Mouse (Mus musculus): ENCODE data around the gene Sap30. TPM values are rescaled to one million over a fixed set of nuclear protein-coding genes. Genes with fewer than 3 reads are reported as not detected.
"Not testable (repeated sequence)": the region's sequence is repeated elsewhere in the genome, so short reads cannot be mapped to it uniquely, and the experiment has no call there.

Sap30 gene
- polyA plus RNA-seq, 1 experiment from 2014 or later: 32.3 TPM

GRCm38 (mm10) chr8:57512141-57513056 lies 24.7 kb upstream of the Sap30 start:
- TF ChIP-seq CTCF (IDR thresholded peaks at IDR 0.05): no peak

DNA sequence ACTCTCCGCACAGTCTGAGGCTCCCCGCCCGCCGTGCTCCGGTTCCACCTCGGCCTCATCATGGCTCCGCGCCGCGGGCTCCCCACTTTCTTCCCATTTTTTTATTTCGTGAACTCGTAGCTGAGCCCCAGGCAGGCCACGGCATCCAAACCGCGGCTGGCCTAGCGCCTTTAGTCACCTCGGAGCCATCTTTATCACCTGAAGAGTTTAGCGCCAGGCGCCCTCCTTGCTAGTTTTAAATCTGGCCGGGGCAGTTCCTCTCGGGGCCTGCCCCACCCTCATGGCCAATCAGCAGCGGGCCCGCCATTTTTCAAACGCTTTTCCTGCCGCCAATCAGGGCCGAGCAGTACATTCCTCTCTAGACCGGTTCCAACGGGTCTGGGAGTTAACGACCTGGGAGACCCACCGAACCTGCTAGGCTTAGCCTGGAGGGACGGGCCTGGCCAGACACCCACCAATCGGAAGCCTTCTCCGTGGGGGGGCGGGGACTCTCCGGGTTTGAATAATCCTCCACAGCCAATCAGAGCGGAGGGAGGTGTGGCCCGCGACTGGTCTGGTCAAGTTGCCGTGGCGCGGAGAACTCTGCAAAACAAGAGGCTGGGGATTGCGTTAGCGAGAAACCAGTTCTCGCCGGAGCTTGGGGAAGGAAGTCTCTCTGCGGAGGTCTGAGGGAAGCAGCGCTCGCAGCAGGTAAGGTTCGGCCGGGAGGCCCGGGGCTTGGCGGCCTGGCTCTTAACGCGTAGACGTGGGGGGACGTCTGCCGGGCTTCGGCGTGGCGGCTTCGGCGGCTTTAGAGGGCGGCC lies 23.9 kb upstream of the Sap30 start, which contains the start of gene Hmgb2:
Hmgb2 (plus strand) TSS at position 592 of the 803 bp plus-strand sequence.
- ATAC-seq: peak; percentile 98
- no peak for TF ChIP-seq CTCF (IDR thresholded peaks at IDR 0.05)
- POLR2A ChIA-PET: interaction anchor here (1.1 to 1.9 kb wide), 2 partner anchors 13 to 23 kb away, joined by 3 to 9 read pairs; partner anchors contain the start of gene Sap30
- DNase-seq (ENCODE audit: low read depth, low spot score): peak; percentile 98
- H3K27me3 ChIP-seq: no peaks in the 10 kb centered on the region
- CTCF ChIA-PET: no interaction called here
- in situ Hi-C loops (cut with MboI; ENCODE audit: low pct_unique_long_range_greater_than_20kb): no loop called here

More at GRCm38 (mm10) chr8:57512141-57513056, 24.7 kb upstream of the Sap30 start:
- ATAC-seq (peak; percentile 12), DNase-seq (ENCODE audit: low read depth, low spot score) (no peak)
- in situ Hi-C loops (cut with MboI; ENCODE audit: low pct_unique_long_range_greater_than_20kb): no loop called here
- ChIA-PET CTCF (interaction anchor here (2.1 kb wide), 1 partner anchor 19 kb away, joined by 7 read pairs; no protein-coding TSS in a partner anchor), POLR2A (interaction anchor here (1.1 to 1.9 kb wide), 2 partner anchors 12 to 24 kb away, joined by 3 to 9 read pairs; partner anchors contain the start of gene Sap30)
- H3K27me3 ChIP-seq: no peaks in the 10 kb centered on the region

DNA sequence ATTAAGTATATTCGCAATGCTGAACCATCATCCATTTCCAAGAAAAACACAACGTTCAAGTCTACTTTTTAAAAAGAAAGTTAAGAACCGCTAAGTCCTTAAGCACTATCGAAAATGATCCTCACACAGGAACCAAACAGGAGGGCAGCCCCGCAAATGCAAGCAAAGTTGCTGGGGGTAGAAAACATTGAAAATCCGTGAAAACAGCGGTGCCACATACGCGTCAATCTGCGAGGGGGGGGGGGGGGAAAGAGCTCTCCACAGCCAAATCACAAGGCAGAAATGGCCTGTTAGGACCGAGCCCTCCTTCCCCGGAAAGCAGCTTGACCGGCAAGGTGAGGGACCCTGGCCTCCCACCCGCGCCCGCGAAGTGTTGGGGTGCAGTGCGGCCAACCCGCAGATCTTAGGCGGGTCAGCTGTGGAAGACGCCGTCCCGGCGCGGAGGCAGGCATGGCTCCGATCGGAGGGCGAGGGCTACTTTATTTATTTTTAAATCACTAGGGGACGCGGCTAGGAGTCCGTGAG lies 23.2 kb upstream of the Sap30 start:
- DNase-seq (ENCODE audit: low read depth, low spot score) (no peak), ATAC-seq (no peak)
- ChIA-PET CTCF (no interaction called here), POLR2A (interaction anchor here (1.1 to 1.9 kb wide), 2 partner anchors 23 to 25 kb away, joined by 3 to 9 read pairs; partner anchors contain the start of gene Sap30)
- in situ Hi-C loops (cut with MboI; ENCODE audit: low pct_unique_long_range_greater_than_20kb): no loop called here
- TF ChIP-seq CTCF (IDR thresholded peaks at IDR 0.05): no peak
- H3K27me3 ChIP-seq: no peaks in the 10 kb centered on the region

DNA sequence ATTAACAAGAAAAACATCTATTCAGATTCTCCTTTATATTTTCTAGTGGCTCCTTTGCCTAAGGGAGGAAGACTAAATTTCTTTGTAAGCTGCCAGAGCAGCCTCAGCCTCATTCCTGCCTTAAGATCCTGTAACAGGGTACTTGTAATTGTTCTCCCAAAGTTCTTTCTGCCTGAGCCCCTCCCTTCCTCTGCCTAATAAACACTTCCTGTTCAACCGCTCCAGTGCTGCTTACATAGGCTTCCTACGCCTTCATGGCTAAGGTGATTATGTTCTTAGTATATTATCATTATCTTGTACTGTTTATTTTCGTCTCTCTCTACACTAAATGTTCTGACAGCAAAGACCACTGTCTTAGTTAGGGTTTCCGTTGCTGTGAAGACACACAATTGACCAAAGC lies 21.0 kb upstream of the Sap30 start:
- ATAC-seq (no peak), DNase-seq (ENCODE audit: low read depth, low spot score) (no peak)
- H3K27me3 ChIP-seq: no peaks in the 10 kb centered on the region
- no peak for TF ChIP-seq CTCF (IDR thresholded peaks at IDR 0.05)
- POLR2A ChIA-PET: no interaction called here
- in situ Hi-C loops (cut with MboI; ENCODE audit: low pct_unique_long_range_greater_than_20kb): no loop called here
- CTCF ChIA-PET: interaction anchor here (0.9 kb wide), 1 partner anchor 10 kb away, joined by 3 read pairs; no protein-coding TSS in a partner anchor

DNA sequence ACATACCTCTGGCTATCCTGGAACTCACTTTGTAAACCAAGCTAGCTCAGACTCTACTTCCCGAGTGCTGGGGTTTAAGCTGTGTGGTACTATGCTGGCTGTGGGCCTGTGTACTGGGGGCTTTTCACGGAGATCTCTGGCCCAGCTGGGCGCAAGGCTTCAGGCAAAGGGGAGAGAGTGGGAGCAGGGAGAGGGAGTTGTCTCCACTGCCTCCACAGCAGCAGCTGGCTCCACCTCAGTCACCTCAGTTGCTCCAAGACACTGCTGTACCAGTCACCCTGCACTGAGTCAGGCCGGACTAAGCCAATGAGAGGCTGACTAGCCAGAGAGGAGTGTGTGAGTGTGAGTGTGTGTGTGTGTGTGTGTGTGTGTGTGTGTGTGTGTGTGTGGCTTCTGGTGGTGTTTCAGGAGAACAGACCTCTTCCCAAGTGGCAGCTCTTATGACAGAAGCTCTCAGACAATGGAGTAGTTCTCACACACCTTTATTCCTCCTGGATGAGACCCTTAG lies 19.9 kb upstream of the Sap30 start:
- no peaks in the 10 kb centered on the region for H3K27me3 ChIP-seq
- ChIA-PET CTCF (interaction anchor here (1.1 kb wide), 1 partner anchor 80 kb away, joined by 3 read pairs; no protein-coding TSS in a partner anchor), POLR2A (no interaction called here)
- TF ChIP-seq CTCF (IDR thresholded peaks at IDR 0.05): no peak
- in situ Hi-C loops (cut with MboI; ENCODE audit: low pct_unique_long_range_greater_than_20kb): no loop called here
- no peak for DNase-seq (ENCODE audit: low read depth, low spot score)
- no peak for ATAC-seq

DNA sequence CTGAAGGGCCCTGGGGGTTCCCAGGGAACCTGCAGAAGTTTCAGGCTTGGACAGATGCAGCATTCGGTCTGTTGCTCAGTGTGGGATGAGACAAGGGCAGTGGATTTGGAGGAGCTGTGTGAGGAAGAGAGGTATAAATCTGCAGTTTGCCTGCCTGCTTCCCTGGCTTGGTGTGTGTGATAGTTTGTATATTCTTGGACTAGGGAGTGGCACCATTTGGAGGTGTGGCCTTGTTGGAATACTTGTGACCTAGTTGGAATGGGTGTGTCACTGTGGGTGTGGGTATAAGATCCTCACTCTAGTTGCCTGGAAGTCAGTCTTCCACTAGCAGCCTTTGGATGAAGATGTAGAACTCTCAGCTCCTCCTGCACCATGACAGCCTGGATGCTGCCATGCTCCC lies 17.8 kb upstream of the Sap30 start:
- in situ Hi-C loops (cut with MboI; ENCODE audit: low pct_unique_long_range_greater_than_20kb); DNase-seq (ENCODE audit: low read depth, low spot score); H3K27me3 ChIP-seq; ATAC-seq; CTCF ChIA-PET; POLR2A ChIA-PET: not testable (repeated sequence)

- no peaks in the 10 kb centered on the region for H3K27me3 ChIP-seq
- no peak for TF ChIP-seq CTCF (IDR thresholded peaks at IDR 0.05)
- ChIA-PET CTCF (interaction anchor here (1.0 to 1.5 kb wide), 3 partner anchors 9 to 28 kb away, joined by 3 to 6 read pairs (median 3); no protein-coding TSS in a partner anchor), POLR2A (no interaction called here)
- no peak for ATAC-seq
- no peak for DNase-seq (ENCODE audit: low read depth, low spot score)
- in situ Hi-C loops (cut with MboI; ENCODE audit: low pct_unique_long_range_greater_than_20kb): no loop called here
Measured at GRCm38 (mm10) chr8:57503641-57504040, 16.0 kb upstream of the Sap30 start.

GRCm38 (mm10) chr8:57498847-57499511 lies 11.3 kb upstream of the Sap30 start:
- no peaks in the 10 kb centered on the region for H3K27me3 ChIP-seq
- in situ Hi-C loops (cut with MboI; ENCODE audit: low pct_unique_long_range_greater_than_20kb): no loop called here
- no peak for TF ChIP-seq CTCF (IDR thresholded peaks at IDR 0.05)
- no peak for DNase-seq (ENCODE audit: low read depth, low spot score)
- POLR2A ChIA-PET: interaction anchor here (1.0 to 1.6 kb wide), 2 partner anchors 10 to 11 kb away, joined by 3 read pairs; partner anchors contain the start of gene Sap30
- ATAC-seq: no peak
- CTCF ChIA-PET: interaction anchor here (1.2 kb wide), 1 partner anchor 10 kb away, joined by 3 read pairs; no protein-coding TSS in a partner anchor

- no peak for DNase-seq (ENCODE audit: low read depth, low spot score)
- no peak for ATAC-seq
- CTCF ChIA-PET: interaction anchor here (1.2 kb wide), 1 partner anchor 11 kb away, joined by 3 read pairs; no protein-coding TSS in a partner anchor
- POLR2A ChIA-PET: interaction anchor here (1.0 to 1.6 kb wide), 2 partner anchors 9 to 11 kb away, joined by 3 read pairs; partner anchors contain the start of gene Sap30
- in situ Hi-C loops (cut with MboI; ENCODE audit: low pct_unique_long_range_greater_than_20kb): no loop called here
- H3K27me3 ChIP-seq: no peaks in the 10 kb centered on the region
- TF ChIP-seq CTCF (IDR thresholded peaks at IDR 0.05): no peak
Measured at GRCm38 (mm10) chr8:57498494-57498846, 10.8 kb upstream of the Sap30 start.

All from Patski (cell line).